Mouse (Mus musculus) cerebellum, adult 2 months (tissue): ENCODE results near the gene Pald1. TPM values are rescaled to one million over a fixed set of nuclear protein-coding genes. Genes with fewer than 3 reads are reported as not detected.

Experiments used
- DNase-seq, 2 experiments: peaks; one replicate each; pipeline ENCODE4 v3.0.0; 2021
- H3K27ac ChIP-seq: fragments of 200-500 bp; 2 replicates; pipeline ENCODE4 v1.5.1; 2012; ENCODE audit warnings: low read length, control low read depth, inconsistent platforms; ENCODE audit not compliant: insufficient read depth
- H3K27me3 ChIP-seq: fragments of 200-500 bp; 2 replicates; pipeline ENCODE4 v1.6.1; 2012; ENCODE audit warnings: inconsistent platforms, mild to moderate bottlenecking, low read length, moderate library complexity; ENCODE audit not compliant: control insufficient read depth, insufficient read depth
- H3K4me1 ChIP-seq: fragments of 200-500 bp; 2 replicates; pipeline ENCODE4 v1.6.1; 2011; ENCODE audit warnings: low read length; ENCODE audit not compliant: control insufficient read depth, insufficient read depth
- H3K4me3 ChIP-seq: fragments of 200-500 bp; replicated peaks from 2 replicates; pipeline ENCODE3; 2011; ENCODE audit warnings: mild to moderate bottlenecking, low read depth, low read length, control low read depth; ENCODE audit not compliant: insufficient read depth
- CTCF ChIP-seq: fragments of 200-500 bp; IDR thresholded peaks from 2 replicates; pipeline ENCODE4 v1.5.1; 2011; ENCODE audit warnings: low read depth, mild to moderate bottlenecking, control low read depth, low read length, moderate library complexity, borderline replicate concordance; ENCODE audit not compliant: insufficient read depth
- POLR2A ChIP-seq: fragments of 200-500 bp; IDR thresholded peaks from 2 replicates; pipeline ENCODE4 v1.6.1; 2011; ENCODE audit warnings: low read length, control low read depth, borderline replicate concordance; ENCODE audit not compliant: insufficient read depth
- WGBS: fragments of 180-500 bp; shearing (Covaris S2); methylation state at CpG from one replicate; pipeline ENCODE4 v1.1.7; 2018; 5-methylcytosine and 5-hydroxymethylcytosine counted together
- polyA plus RNA-seq: library from polyadenylated mRNA; depleted of rRNA; stranded (reverse); fragments of >200 nt; gene quantifications from 2 replicates; pipeline ENCODE4 v1.2.3, GENCODE M21; 2012

The Pald1 gene
- polyA plus RNA-seq, 1 experiment: 15.5 TPM

- no peak for TF ChIP-seq POLR2A
- no peak for TF ChIP-seq CTCF
- H3K4me3 ChIP-seq: no peak overlapping the region
- peaks cover 34% of the 10 kb centered on the region for H3K4me1 ChIP-seq
- 67% methylated on average over 6 of the region's 6 CpGs for WGBS
- H3K27ac ChIP-seq: no peak overlapping the region
- no peak for DNase-seq
- H3K27me3 ChIP-seq: no peaks in the 10 kb centered on the region
Measured at GRCm38 (mm10) chr10:61374771-61375481, 8.4 kb downstream of the Pald1 start.

DNA sequence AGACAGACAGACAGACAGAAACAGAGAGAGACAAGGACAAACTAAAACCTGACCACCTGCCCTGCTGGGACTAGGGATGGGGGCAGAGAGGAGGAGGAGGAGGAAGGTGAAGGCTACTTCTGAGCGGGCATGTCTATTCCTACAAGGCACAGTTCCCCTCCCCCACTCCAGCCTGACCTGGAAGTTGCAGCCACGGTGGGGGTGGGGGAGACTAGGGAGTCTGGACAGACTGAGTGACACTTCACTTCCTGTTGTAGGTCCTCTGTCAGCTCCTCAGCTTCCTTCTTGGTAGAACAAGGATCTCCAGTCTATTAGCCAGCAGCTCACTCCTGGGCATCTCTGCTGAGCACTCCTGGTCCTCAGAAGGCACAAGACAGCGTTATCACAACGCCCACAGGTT, 9.3 kb downstream of the Pald1 start:
- peaks cover 30% of the 10 kb centered on the region for H3K4me1 ChIP-seq
- no peak overlapping the region for H3K27ac ChIP-seq
- DNase-seq: no peak
- WGBS: 69% methylated on average over 4 of the region's 4 CpGs
- no peak for TF ChIP-seq CTCF
- no peak for TF ChIP-seq POLR2A
- no peaks in the 10 kb centered on the region for H3K27me3 ChIP-seq
- no peak overlapping the region for H3K4me3 ChIP-seq

GRCm38 (mm10) chr10:61372585-61372923, 10.8 kb downstream of the Pald1 start:
- 0 out of 2 replicates have a peak overlapping the region, but pooled peaks have one; percentile 5 for H3K27ac ChIP-seq
- peak; percentile 71 to 85 for DNase-seq
- no peak overlapping the region for H3K4me3 ChIP-seq
- 12% methylated on average over 4 of the region's 4 CpGs for WGBS
- H3K27me3 ChIP-seq: no peaks in the 10 kb centered on the region
- no peak for TF ChIP-seq POLR2A
- no peak for TF ChIP-seq CTCF
- peaks cover 27% of the 10 kb centered on the region for H3K4me1 ChIP-seq

GRCm38 (mm10) chr10:61371884-61372584, 11.3 kb downstream of the Pald1 start:
- H3K4me1 ChIP-seq: peaks cover 27% of the 10 kb centered on the region
- TF ChIP-seq POLR2A (no peak), CTCF (no peak)
- WGBS: 55% methylated on average over 9 of the region's 9 CpGs
- no peak overlapping the region for H3K4me3 ChIP-seq
- no peak for DNase-seq
- no peaks in the 10 kb centered on the region for H3K27me3 ChIP-seq
- 0 out of 2 replicates have a peak overlapping the region, but pooled peaks have one; percentile 5 for H3K27ac ChIP-seq

DNA sequence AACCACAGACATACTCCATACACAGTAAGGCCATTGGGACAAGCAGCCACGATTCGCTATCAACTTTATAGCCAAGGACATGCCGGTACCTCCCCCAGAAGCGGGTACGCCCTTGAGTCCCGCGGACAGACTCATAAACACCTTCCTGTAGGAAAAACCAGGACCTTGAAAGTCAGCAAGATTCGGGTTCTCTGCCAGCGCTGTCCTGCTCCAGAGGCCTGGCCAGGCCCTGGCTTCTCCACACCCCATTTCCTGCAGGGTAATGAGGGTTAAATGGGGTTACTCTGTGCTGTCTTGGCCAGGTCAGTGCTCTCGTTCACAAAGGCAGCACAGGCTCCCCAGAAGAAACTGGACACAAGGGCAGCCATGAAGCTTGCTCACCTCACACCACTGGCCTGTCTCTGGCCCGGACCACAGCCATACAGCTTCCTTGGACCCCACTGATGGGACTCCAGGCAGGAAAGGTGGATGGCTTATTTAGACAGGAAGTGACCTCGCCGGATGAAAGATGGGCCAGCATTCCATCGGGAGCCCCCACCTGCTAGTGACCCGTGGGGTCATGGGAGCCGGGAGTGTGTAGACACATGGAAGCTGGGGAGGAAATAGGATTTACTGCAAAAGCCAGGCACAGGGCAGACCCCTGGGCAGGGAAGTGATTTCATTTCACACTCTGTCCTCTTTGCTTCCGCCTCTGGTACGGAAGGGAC, 12.9 kb downstream of the Pald1 start:
- Histone ChIP-seq H3K4me3 (no peak overlapping the region), H3K4me1 (peaks cover 27% of the 10 kb centered on the region), H3K27ac (peak overlapping the region; percentile 15), H3K27me3 (no peaks in the 10 kb centered on the region)
- TF ChIP-seq CTCF (no peak), POLR2A (no peak)
- 82% methylated on average over 18 of the region's 18 CpGs for WGBS
- no peak for DNase-seq

- H3K4me1 ChIP-seq: peaks cover 22% of the 10 kb centered on the region
- 78% methylated on average over 5 of the region's 5 CpGs for WGBS
- no peaks in the 10 kb centered on the region for H3K27me3 ChIP-seq
- TF ChIP-seq CTCF: no peak
- no peak for TF ChIP-seq POLR2A
- H3K4me3 ChIP-seq: no peak overlapping the region
- no peak overlapping the region for H3K27ac ChIP-seq
- DNase-seq: no peak
Measured at GRCm38 (mm10) chr10:61369755-61370154, 13.6 kb downstream of the Pald1 start.

GRCm38 (mm10) chr10:61365902-61366301, 17.4 kb downstream of the Pald1 start:
- no peaks in the 10 kb centered on the region for H3K27me3 ChIP-seq

More at GRCm38 (mm10) chr10:61365902-61366301, 17.4 kb downstream of the Pald1 start:
- no peak overlapping the region for H3K27ac ChIP-seq
- DNase-seq: no peak
- no peak overlapping the region for H3K4me3 ChIP-seq
- peaks cover 14% of the 10 kb centered on the region for H3K4me1 ChIP-seq
- no peak for TF ChIP-seq POLR2A
- no peak for TF ChIP-seq CTCF
- WGBS: 53% methylated on average over 1 of the region's 1 CpGs
